Mouse (Mus musculus) mature B cell (primary cell): Measurements from ENCODE around the gene Tjp3.

Experiments used
- in situ Hi-C: fragments of 300-500 bp; cut with MboI; formaldehyde crosslinking; loops from 2 replicates; pipeline ENCODE4 v1.14.3; 2019

Gene Tjp3

GRCm38 (mm10) chr10:81319741-81320549, 28.6 kb upstream of the Tjp3 start:
- in situ Hi-C loops = no loop called here

GRCm38 (mm10) chr10:81319330-81319699, 27.9 kb upstream of the Tjp3 start:
- in situ Hi-C loops = no loop called here

- in situ Hi-C loops = no loop called here
These were observed 27.4 kb upstream of the Tjp3 start for GRCm38 (mm10) chr10:81318589-81319329.

- in situ Hi-C loops = no loop called here
These were observed 25.9 kb upstream of the Tjp3 start for GRCm38 (mm10) chr10:81317273-81317672.

GRCm38 (mm10) chr10:81316338-81317060, 25.1 kb upstream of the Tjp3 start:
- in situ Hi-C loops = no loop called here

- in situ Hi-C loops = no loop called here
These were observed 24.2 kb upstream of the Tjp3 start for GRCm38 (mm10) chr10:81315587-81315986.

- in situ Hi-C loops = no loop called here
These were observed 22.8 kb upstream of the Tjp3 start for GRCm38 (mm10) chr10:81314201-81314600.

- in situ Hi-C loops = no loop called here
These were observed 22.2 kb upstream of the Tjp3 start for GRCm38 (mm10) chr10:81313581-81313980.

- in situ Hi-C loops = no loop called here
These were observed 18.2 kb upstream of the Tjp3 start for GRCm38 (mm10) chr10:81309571-81309970.

GRCm38 (mm10) chr10:81306837-81307682, 15.7 kb upstream of the Tjp3 start:
- in situ Hi-C loops = no loop called here

GRCm38 (mm10) chr10:81306173-81306668, 14.8 kb upstream of the Tjp3 start:
- in situ Hi-C loops = no loop called here

- in situ Hi-C loops = no loop called here
These were observed 14.3 kb upstream of the Tjp3 start for GRCm38 (mm10) chr10:81305663-81306062.

GRCm38 (mm10) chr10:81304597-81305238, 13.3 kb upstream of the Tjp3 start:
- in situ Hi-C loops = no loop called here

GRCm38 (mm10) chr10:81303761-81304160, 12.4 kb upstream of the Tjp3 start:
- in situ Hi-C loops = no loop called here

GRCm38 (mm10) chr10:81303258-81303657, 11.9 kb upstream of the Tjp3 start:
- in situ Hi-C loops = no loop called here

- in situ Hi-C loops = no loop called here
These were observed 11.4 kb upstream of the Tjp3 start for GRCm38 (mm10) chr10:81302781-81303218.

GRCm38 (mm10) chr10:81302288-81302687, 10.9 kb upstream of the Tjp3 start:
- in situ Hi-C loops = no loop called here

- in situ Hi-C loops = no loop called here
These were observed 9.9 kb upstream of the Tjp3 start for GRCm38 (mm10) chr10:81301321-81301720.

- in situ Hi-C loops = no loop called here
These were observed 9.0 kb upstream of the Tjp3 start for GRCm38 (mm10) chr10:81300352-81300907.

- in situ Hi-C loops = loop anchor here (10.0 kb wide), 1 partner anchor 45 kb away; the partner anchor contains the start of gene Gipc3
These were observed 8.4 kb upstream of the Tjp3 start for GRCm38 (mm10) chr10:81299585-81300351.
